Mouse (Mus musculus) olfactory bulb, adult 2 months (tissue): ENCODE results near the gene Ccdc172. TPM values are rescaled to one million over a fixed set of nuclear protein-coding genes. Genes with fewer than 3 reads are reported as not detected.

Experiments used
- H3K27ac ChIP-seq: fragments of 200-500 bp; 2 replicates; pipeline ENCODE4 v1.5.1; 2012; ENCODE audit warnings: low read depth, low read length; ENCODE audit not compliant: insufficient read depth
- H3K4me1 ChIP-seq: fragments of 200-500 bp; 2 replicates; pipeline ENCODE4 v1.6.1; 2012; ENCODE audit warnings: low read length; ENCODE audit not compliant: control insufficient read depth, insufficient read depth
- H3K4me3 ChIP-seq: fragments of 200-500 bp; 2 replicates; pipeline ENCODE4 v1.5.1; 2012; ENCODE audit warnings: mild to moderate bottlenecking, low read depth, low read length, moderate library complexity; ENCODE audit not compliant: insufficient read depth
- CTCF ChIP-seq: fragments of 200-500 bp; IDR thresholded peaks from 2 replicates; pipeline ENCODE4 v1.5.1; 2012; ENCODE audit warnings: low read depth, mild to moderate bottlenecking, low read length, moderate library complexity; ENCODE audit not compliant: insufficient read depth
- POLR2A ChIP-seq: fragments of 200-500 bp; IDR thresholded peaks from 2 replicates; pipeline ENCODE4 v1.6.1; 2012; ENCODE audit warnings: mild to moderate bottlenecking, low read depth, low read length, moderate library complexity; ENCODE audit not compliant: insufficient read depth
- WGBS: fragments of 180-500 bp; shearing (Covaris S2); methylation state at CpG from one replicate; pipeline ENCODE4 v1.1.7; 2018; 5-methylcytosine and 5-hydroxymethylcytosine counted together
- polyA plus RNA-seq: library from polyadenylated mRNA; stranded (reverse); fragments of >200 nt; gene quantifications from 2 replicates; pipeline ENCODE4 v1.2.4, GENCODE M21; 2012; ENCODE audit warnings: low replicate concordance; ENCODE audit not compliant: missing spikeins, insufficient read depth, insufficient read length

Gene Ccdc172
- polyA plus RNA-seq, 1 experiment: not detected

DNA sequence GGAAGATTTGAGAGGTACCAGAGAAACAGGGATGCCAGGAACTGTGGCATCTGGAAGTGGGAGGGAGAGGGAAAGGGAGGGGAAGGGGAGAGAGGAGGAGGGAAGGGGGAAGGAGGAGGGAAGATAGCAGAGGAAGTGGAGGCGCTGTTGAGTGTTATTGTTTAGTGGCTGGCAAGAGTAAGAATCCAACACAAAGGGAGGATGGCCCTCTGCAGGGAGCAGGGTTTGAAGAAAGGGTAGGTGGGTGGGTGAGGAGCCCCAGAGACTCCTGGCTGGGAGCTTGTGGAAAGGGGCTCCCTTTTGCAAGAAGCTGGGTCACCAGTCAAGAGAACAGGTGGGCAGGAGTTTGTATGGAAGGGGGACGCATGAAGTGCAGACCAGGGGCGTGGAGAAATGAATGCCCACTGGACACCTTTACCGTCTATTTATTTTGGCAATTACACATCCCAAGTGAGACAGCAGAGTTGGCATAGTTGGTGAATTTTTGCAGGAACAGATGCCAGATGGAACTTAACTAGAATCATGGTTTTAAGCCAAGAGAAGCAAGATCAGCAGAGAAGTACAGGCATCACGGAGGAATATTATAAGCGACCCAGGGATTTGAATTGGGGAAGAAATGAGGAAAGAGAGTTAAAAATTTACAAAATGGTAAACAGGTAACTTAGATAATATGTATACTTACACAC lies 78.6 kb downstream of the Ccdc172 start:
- TF ChIP-seq POLR2A: no peak
- no peak for TF ChIP-seq CTCF
- Histone ChIP-seq H3K4me3 (no peak overlapping the region), H3K4me1 (peaks cover 2% of the 10 kb centered on the region; the same call in 1 of the 2 replicates), H3K27ac (no peak overlapping the region)
- 77% methylated on average over 6 of the region's 6 CpGs for WGBS

- WGBS: 89% methylated on average over 5 of the region's 5 CpGs
- Histone ChIP-seq H3K4me1 (no peaks in the 10 kb centered on the region), H3K4me3 (no peak overlapping the region), H3K27ac (no peak overlapping the region)
- TF ChIP-seq CTCF: no peak
- TF ChIP-seq POLR2A: no peak
Measured at GRCm38 (mm10) chr19:58600381-58600780, 88.6 kb downstream of the Ccdc172 start.

Other genes with a start within 250 kb of the Ccdc172 start
- not detected in 2 replicates for gene Gfra1, start 56.1 kb upstream of the Ccdc172 start, polyA plus RNA-seq
- gene Pnlip, start 140.5 kb downstream of the Ccdc172 start, polyA plus RNA-seq: not detected in 2 replicates
- not detected in 2 replicates for gene Pnliprp1, start 216.9 kb downstream of the Ccdc172 start, polyA plus RNA-seq
- gene Pnliprp2, start 247.7 kb downstream of the Ccdc172 start, polyA plus RNA-seq: not detected in 2 replicates